Mouse (Mus musculus) intestine, embryonic 16.5 days (tissue): Measurements from ENCODE around the gene Sun2. TPM values are rescaled to one million over a fixed set of nuclear protein-coding genes. Genes with fewer than 3 reads are reported as not detected.
A peak's percentile ranks its signal among the peaks of the same experiment; 100 is the strongest.

Source experiments
- ATAC-seq: fragments of 200-750 bp; cut with Nextera tagmentation; 2 replicates; pipeline ENCODE4 v1.8.0; 2017; ENCODE audit warnings: moderate TSS enrichment, moderate library complexity
- H3K27ac ChIP-seq: fragments of 300-500 bp; sonication (generic); 2 replicates; pipeline ENCODE4 v1.5.1; 2014; ENCODE audit warnings: mild to moderate bottlenecking, low read length
- H3K27me3 ChIP-seq: fragments of 300-500 bp; sonication (generic); replicated peaks from 2 replicates; pipeline ENCODE4 v1.6.1; 2014; ENCODE audit warnings: low read length, control low read depth, mixed read lengths; ENCODE audit not compliant: control insufficient read depth, insufficient read depth
- H3K36me3 ChIP-seq: fragments of 300-500 bp; sonication (generic); 2 replicates; pipeline ENCODE4 v1.6.1; 2014; ENCODE audit warnings: low read length, control low read depth; ENCODE audit not compliant: control insufficient read depth, insufficient read depth
- H3K4me1 ChIP-seq: fragments of 300-500 bp; sonication (generic); 2 replicates; pipeline ENCODE4 v1.6.1; 2014; ENCODE audit warnings: low read length, control low read depth, mixed read lengths; ENCODE audit not compliant: control insufficient read depth, insufficient read depth
- H3K4me2 ChIP-seq: fragments of 300-500 bp; sonication (generic); 2 replicates; pipeline ENCODE4 v1.6.1; 2014; ENCODE audit warnings: low read depth, low read length, control low read depth
- H3K4me3 ChIP-seq: fragments of 300-500 bp; sonication (generic); 2 replicates; pipeline ENCODE4 v1.5.1; 2014; ENCODE audit warnings: mild to moderate bottlenecking, low read length
- H3K9ac ChIP-seq: fragments of 300-500 bp; sonication (generic); 2 replicates; pipeline ENCODE4 v1.6.1; 2014; ENCODE audit warnings: low read depth, low read length
- H3K9me3 ChIP-seq: fragments of 300-500 bp; sonication (generic); 2 replicates; pipeline ENCODE4 v1.6.1; 2016; ENCODE audit warnings: low read length, control low read depth; ENCODE audit not compliant: control insufficient read depth
- WGBS: fragments of 180-500 bp; shearing (Covaris S2); extraction: QIAGEN DNeasy Blood & Tissue Kit; methylation state at CpG from one replicate; pipeline ENCODE4 v1.1.7; 2014; 5-methylcytosine and 5-hydroxymethylcytosine counted together
- polyA plus RNA-seq: library from polyadenylated mRNA; unstranded; fragments of >200 nt; fragmentation: Nextera tagmentation; extraction: Ambion mirVana; gene quantifications from 2 replicates; pipeline ENCODE4 v1.2.1, GENCODE M21; 2015

The Sun2 gene
- polyA plus RNA-seq, 1 experiment from 2014 or later: 3.3 TPM

- no peak overlapping the region for H3K4me2 ChIP-seq
- H3K9me3 ChIP-seq: no peaks in the 10 kb centered on the region
- H3K36me3 ChIP-seq: peaks cover 15% of the 10 kb centered on the region
- H3K27me3 ChIP-seq: no peaks in the 10 kb centered on the region
- no peak overlapping the region for H3K4me3 ChIP-seq
- ATAC-seq: no peak
- no peak overlapping the region for H3K27ac ChIP-seq
- WGBS: 91% methylated on average over 4 of the region's 4 CpGs
- no peaks in the 10 kb centered on the region for H3K4me1 ChIP-seq
- H3K9ac ChIP-seq: no peak overlapping the region
These were observed 21.5 kb downstream of the Sun2 start for GRCm38 (mm10) chr15:79720796-79721195.

- H3K9ac ChIP-seq: no peak overlapping the region
- no peak for ATAC-seq
- H3K27ac ChIP-seq: no peak overlapping the region
- H3K4me1 ChIP-seq: no peaks in the 10 kb centered on the region
- H3K36me3 ChIP-seq: peaks cover 15% of the 10 kb centered on the region
- H3K9me3 ChIP-seq: no peaks in the 10 kb centered on the region
- 88% methylated on average over 8 of the region's 8 CpGs for WGBS
- H3K27me3 ChIP-seq: no peaks in the 10 kb centered on the region
- H3K4me3 ChIP-seq: no peak overlapping the region
- no peak overlapping the region for H3K4me2 ChIP-seq
These were observed 22.1 kb downstream of the Sun2 start for GRCm38 (mm10) chr15:79720267-79720666.

- Histone ChIP-seq H3K27me3 (no peaks in the 10 kb centered on the region), H3K9me3 (no peaks in the 10 kb centered on the region), H3K9ac (no peak overlapping the region), H3K36me3 (peaks cover 21% of the 10 kb centered on the region), H3K4me2 (no peak overlapping the region), H3K27ac (no peak overlapping the region), H3K4me1 (no peaks in the 10 kb centered on the region), H3K4me3 (no peak overlapping the region)
- WGBS: 92% methylated on average over 6 of the region's 6 CpGs
- no peak for ATAC-seq
These were observed 25.6 kb downstream of the Sun2 start for GRCm38 (mm10) chr15:79716710-79717109.

GRCm38 (mm10) chr15:79715646-79716045 lies 26.7 kb downstream of the Sun2 start:
- no peak overlapping the region for H3K4me3 ChIP-seq
- no peak for ATAC-seq

DNA sequence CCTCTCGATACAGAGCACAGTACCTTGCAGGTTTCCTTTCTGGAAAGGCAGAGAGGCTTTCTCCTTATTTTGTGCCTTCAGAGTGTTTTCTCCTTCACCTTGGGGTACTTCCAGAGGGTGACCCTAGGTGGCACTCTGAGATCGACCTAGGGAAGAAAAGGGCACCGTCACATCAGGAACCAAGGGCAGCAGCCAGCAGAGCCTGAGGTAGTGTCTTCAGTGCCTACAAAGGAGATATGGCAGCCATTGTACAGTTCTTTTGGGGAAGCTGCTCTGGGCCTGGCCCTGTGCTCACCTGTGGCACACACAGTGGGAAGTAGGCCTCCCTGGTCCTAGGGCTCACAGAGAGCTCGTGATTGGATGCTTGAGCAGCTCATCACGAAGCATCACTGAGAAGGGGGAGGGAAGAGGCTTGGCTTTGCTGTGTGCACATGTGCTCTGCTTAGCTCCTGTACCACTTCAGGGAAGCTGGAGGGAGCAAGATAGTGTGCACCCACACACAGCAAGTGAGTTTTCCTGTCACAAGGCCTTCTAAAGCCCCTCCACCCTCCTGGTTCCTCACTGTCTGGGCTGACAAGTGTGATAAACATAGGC lies 34.0 kb downstream of the Sun2 start:
- Histone ChIP-seq H3K4me2 (no peak overlapping the region), H3K36me3 (peaks cover 16% of the 10 kb centered on the region; the same call in 1 of the 2 replicates), H3K27ac (no peak overlapping the region), H3K4me1 (no peaks in the 10 kb centered on the region), H3K4me3 (no peak overlapping the region), H3K9ac (no peak overlapping the region), H3K9me3 (no peaks in the 10 kb centered on the region), H3K27me3 (no peaks in the 10 kb centered on the region)
- no peak for ATAC-seq
- 92% methylated on average over 5 of the region's 5 CpGs for WGBS

More at GRCm38 (mm10) chr15:79715646-79716045, 26.7 kb downstream of the Sun2 start:
- H3K4me2 ChIP-seq: no peak overlapping the region
- no peak overlapping the region for H3K9ac ChIP-seq
- no peaks in the 10 kb centered on the region for H3K27me3 ChIP-seq
- WGBS: 92% methylated on average over 7 of the region's 7 CpGs
- H3K36me3 ChIP-seq: peaks cover 23% of the 10 kb centered on the region
- no peaks in the 10 kb centered on the region for H3K9me3 ChIP-seq
- H3K27ac ChIP-seq: no peak overlapping the region
- H3K4me1 ChIP-seq: no peaks in the 10 kb centered on the region

GRCm38 (mm10) chr15:79706603-79707214 lies 35.6 kb downstream of the Sun2 start:
- H3K4me1 ChIP-seq: no peaks in the 10 kb centered on the region
- H3K9me3 ChIP-seq: no peaks in the 10 kb centered on the region
- H3K36me3 ChIP-seq: peaks cover 10% of the 10 kb centered on the region; the same call in 1 of the 2 replicates
- no peak for ATAC-seq
- no peaks in the 10 kb centered on the region for H3K27me3 ChIP-seq
- no peak overlapping the region for H3K27ac ChIP-seq
- H3K4me3 ChIP-seq: no peak overlapping the region
- H3K4me2 ChIP-seq: no peak overlapping the region
- no peak overlapping the region for H3K9ac ChIP-seq
- WGBS: 84% methylated on average over 17 of the region's 17 CpGs

DNA sequence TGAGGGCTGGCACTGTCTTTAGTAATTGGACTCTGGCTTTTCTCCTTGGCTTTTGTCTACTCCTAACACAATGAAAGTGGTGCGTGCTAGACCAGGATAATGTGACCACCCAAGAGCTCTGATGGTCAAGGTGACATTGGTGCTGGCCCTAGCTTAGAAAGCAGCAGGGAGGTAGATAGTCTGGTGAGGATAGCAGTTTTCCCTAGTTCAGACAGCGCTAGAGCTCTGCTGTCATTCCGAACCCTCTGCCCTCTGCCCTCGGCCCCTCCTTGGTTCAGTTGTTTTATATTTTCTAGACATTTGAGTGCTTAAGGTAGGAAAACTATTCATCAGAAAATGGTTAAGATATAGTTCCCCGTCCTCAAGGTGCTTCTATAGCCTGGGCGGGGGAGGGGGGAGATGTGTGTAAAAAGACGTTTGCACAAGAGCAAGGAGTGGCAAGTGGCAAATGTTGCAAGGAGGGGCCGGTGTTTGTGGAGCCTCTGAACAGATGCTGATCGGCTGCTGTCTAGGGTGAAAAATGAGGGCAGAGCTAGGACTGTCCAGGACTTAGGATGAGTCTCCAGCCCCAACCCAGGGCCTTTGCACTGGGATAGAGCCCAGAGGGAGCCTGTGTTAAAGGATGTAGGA lies 44.7 kb downstream of the Sun2 start:
- no peaks in the 10 kb centered on the region for H3K36me3 ChIP-seq
- 68% methylated on average over 9 of the region's 9 CpGs for WGBS

GRCm38 (mm10) chr15:79697011-79697410 lies 45.3 kb downstream of the Sun2 start:
- H3K9ac ChIP-seq: no peak overlapping the region
- H3K4me1 ChIP-seq: peaks cover 20% of the 10 kb centered on the region
- H3K9me3 ChIP-seq: no peaks in the 10 kb centered on the region
- no peaks in the 10 kb centered on the region for H3K27me3 ChIP-seq
- WGBS: 73% methylated on average over 6 of the region's 6 CpGs
- H3K27ac ChIP-seq: no peak overlapping the region
- no peaks in the 10 kb centered on the region for H3K36me3 ChIP-seq
- no peak overlapping the region for H3K4me3 ChIP-seq
- H3K4me2 ChIP-seq: no peak overlapping the region
- ATAC-seq: 0 out of 2 replicates have a peak, but pooled peaks have one; percentile 45

More for the DNA sequence above, 44.7 kb downstream of the Sun2 start:
- no peak overlapping the region for H3K4me2 ChIP-seq
- no peaks in the 10 kb centered on the region for H3K9me3 ChIP-seq
- H3K27me3 ChIP-seq: no peaks in the 10 kb centered on the region
- peaks cover 13% of the 10 kb centered on the region for H3K4me1 ChIP-seq
- H3K4me3 ChIP-seq: no peak overlapping the region
- H3K9ac ChIP-seq: no peak overlapping the region
- no peak overlapping the region for H3K27ac ChIP-seq
- ATAC-seq: peak; percentile 53

DNA sequence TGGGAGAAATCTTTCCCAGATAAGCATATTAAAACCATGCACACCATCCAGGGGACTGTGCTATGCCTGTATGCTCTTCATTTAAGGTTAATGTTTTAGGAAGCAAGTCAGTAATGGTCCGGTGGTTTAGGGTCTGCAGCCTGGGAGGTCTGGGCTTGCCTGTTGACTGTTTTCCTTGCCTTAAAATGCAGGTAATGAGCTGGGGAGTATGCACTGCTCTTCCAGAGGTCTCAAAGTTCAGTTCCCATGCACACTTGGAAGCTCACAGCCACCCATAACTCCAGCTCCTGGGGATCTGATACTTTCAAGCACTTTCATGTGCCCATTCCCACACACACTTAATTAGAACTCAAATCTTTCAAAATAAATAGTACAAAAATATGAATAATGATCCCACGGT lies 45.8 kb downstream of the Sun2 start:
- Histone ChIP-seq H3K4me2 (no peak overlapping the region), H3K27ac (no peak overlapping the region), H3K4me3 (no peak overlapping the region), H3K4me1 (peaks cover 21% of the 10 kb centered on the region), H3K9me3 (no peaks in the 10 kb centered on the region), H3K27me3 (no peaks in the 10 kb centered on the region), H3K9ac (no peak overlapping the region), H3K36me3 (no peaks in the 10 kb centered on the region)
- no peak for ATAC-seq
- 83% methylated on average over 2 of the region's 2 CpGs for WGBS
